19 mouse cellular contexts compared by ENCODE assay signal in the genomic region with DNA sequence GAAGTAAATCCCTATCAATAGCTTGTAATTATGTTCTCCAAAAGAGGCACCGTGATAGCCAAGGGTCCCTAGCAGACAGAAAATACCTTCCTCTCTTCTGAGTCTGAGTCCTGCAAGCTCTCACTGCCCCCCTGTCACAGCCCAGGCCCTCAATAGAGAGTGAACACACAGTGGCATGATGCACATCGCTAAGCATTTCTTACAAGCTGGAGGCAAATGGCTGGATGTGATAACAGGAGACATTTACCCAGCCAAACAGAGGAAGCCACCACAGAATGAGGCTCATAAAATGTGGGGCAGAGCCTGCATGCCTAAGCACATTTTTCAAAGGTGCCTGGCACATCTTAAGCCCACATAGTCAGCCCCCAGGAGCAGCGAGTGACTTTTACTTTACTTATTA.
DNase-seq lines count a peak whose midpoint lies in the region; ATAC-seq lines count a peak whose summit lies in the region.
"Had no signal": no experiment of that assay in that cellular context is flagged by ENCODE, and none has a peak within 500 bp of the region (broad histone marks: within the 10 kb centered on the region; RNA-seq: fewer than 3 reads in every experiment).

No protein-coding gene starts in this region.

- DNase-seq in intestine, embryonic 14.5 days (ENCODE audit: low spot score) = peak; percentile 54
- DNase-seq in MEL-GATA-1-ER (ENCODE audit: extremely low read depth, low read depth) = peak; percentile 37
- DNase-seq in thymus, postnatal 36 days = no peak
- DNase-seq in urinary bladder, postnatal 25 days (ENCODE audit: low spot score) = no peak
- DNase-seq: adrenal gland, postnatal 10 days; cerebellum, adult 9-11 months; kidney, postnatal 4 days; right cerebral cortex, postnatal 4 days had no signal

- no peaks in the 10 kb centered on the region for H3K27me3 ChIP-seq in intestine, embryonic 14.5 days (replicated peaks; ENCODE audit: control insufficient read depth, insufficient read depth, low read length)
- H3K27me3 ChIP-seq in intestine, embryonic 15.5 days (replicated peaks) = no peaks in the 10 kb centered on the region
- no peaks in the 10 kb centered on the region for H3K27me3 ChIP-seq in hindbrain, embryonic 15.5 days
- H3K27me3 ChIP-seq in midbrain, embryonic 16.5 days (ENCODE audit: control insufficient read depth, insufficient read depth, low read depth, low read length) = no peaks in the 10 kb centered on the region
- H3K27me3 ChIP-seq: embryonic facial prominence, embryonic 13.5 days; heart, embryonic 12.5 days; kidney, embryonic 15.5 days; Patski had no signal

- WGBS in intestine, embryonic 14.5 days = 34% methylated on average over 3 of the region's 3 CpGs
- WGBS in intestine, embryonic 15.5 days = 34% methylated on average over 3 of the region's 3 CpGs
- 50% methylated on average over 3 of the region's 3 CpGs for WGBS in hindbrain, embryonic 15.5 days
- WGBS in midbrain, embryonic 16.5 days = 43% methylated on average over 3 of the region's 3 CpGs

- no peak overlapping the region for H3K4me3 ChIP-seq in intestine, embryonic 14.5 days (ENCODE audit: low read depth, low read length)
- no peak overlapping the region for H3K4me3 ChIP-seq in intestine, embryonic 15.5 days (replicated peaks)
- no peak overlapping the region for H3K4me3 ChIP-seq in hindbrain, embryonic 15.5 days
- H3K4me3 ChIP-seq in midbrain, embryonic 16.5 days (ENCODE audit: low read depth, low read length) = no peak overlapping the region
- H3K4me3 ChIP-seq: embryonic facial prominence, embryonic 13.5 days; heart, embryonic 12.5 days; kidney, embryonic 15.5 days had no signal

- no peaks in the 10 kb centered on the region for H3K9me3 ChIP-seq in intestine, embryonic 14.5 days (ENCODE audit: control insufficient read depth, low read length)
- H3K9me3 ChIP-seq in intestine, embryonic 15.5 days = no peaks in the 10 kb centered on the region
- no peaks in the 10 kb centered on the region for H3K9me3 ChIP-seq in hindbrain, embryonic 15.5 days
- no peaks in the 10 kb centered on the region for H3K9me3 ChIP-seq in midbrain, embryonic 16.5 days (replicated peaks; ENCODE audit: control insufficient read depth, low read length, poor library complexity, severe bottlenecking)
- H3K9me3 ChIP-seq: embryonic facial prominence, embryonic 13.5 days; heart, embryonic 12.5 days; kidney, embryonic 15.5 days had no signal

- H3K36me3 ChIP-seq in intestine, embryonic 14.5 days (ENCODE audit: control insufficient read depth, insufficient read depth, low read length) = no peaks in the 10 kb centered on the region
- no peaks in the 10 kb centered on the region for H3K36me3 ChIP-seq in intestine, embryonic 15.5 days
- H3K36me3 ChIP-seq in hindbrain, embryonic 15.5 days = no peaks in the 10 kb centered on the region
- no peaks in the 10 kb centered on the region for H3K36me3 ChIP-seq in midbrain, embryonic 16.5 days (ENCODE audit: control insufficient read depth, insufficient read depth, low read length)
- H3K36me3 ChIP-seq: embryonic facial prominence, embryonic 13.5 days; heart, embryonic 12.5 days; kidney, embryonic 15.5 days had no signal

- no peak overlapping the region for H3K9ac ChIP-seq in intestine, embryonic 14.5 days (ENCODE audit: low read length)
- H3K9ac ChIP-seq in intestine, embryonic 15.5 days = no peak overlapping the region
- H3K9ac ChIP-seq in hindbrain, embryonic 15.5 days = no peak overlapping the region
- no peak overlapping the region for H3K9ac ChIP-seq in midbrain, embryonic 16.5 days (ENCODE audit: low read depth, low read length)
- H3K9ac ChIP-seq: embryonic facial prominence, embryonic 13.5 days; heart, embryonic 12.5 days; kidney, embryonic 15.5 days; liver, embryonic 14.5 days had no signal

- no peak for ATAC-seq in intestine, embryonic 14.5 days (replicated peaks; ENCODE audit: low FRiP score, low TSS enrichment, low read depth)
- no peak for ATAC-seq in intestine, embryonic 15.5 days
- ATAC-seq in hindbrain, embryonic 15.5 days (ENCODE audit: low FRiP score, low read depth) = no peak
- peak; percentile 47; the same call in 1 of the 2 replicates for ATAC-seq in midbrain, embryonic 16.5 days
- ATAC-seq: intestine, postnatal 0 days; lung, postnatal 0 days; Patski had no signal

- peaks cover 14% of the 10 kb centered on the region; the same call in 1 of the 2 replicates for H3K4me1 ChIP-seq in intestine, embryonic 14.5 days (replicated peaks; ENCODE audit: control insufficient read depth, insufficient read depth, low read length)
- peaks cover 4% of the 10 kb centered on the region for H3K4me1 ChIP-seq in intestine, embryonic 15.5 days (replicated peaks)
- peaks cover 31% of the 10 kb centered on the region for H3K4me1 ChIP-seq in hindbrain, embryonic 15.5 days (replicated peaks)
- H3K4me1 ChIP-seq in midbrain, embryonic 16.5 days (ENCODE audit: control insufficient read depth, insufficient read depth, low read length) = peaks cover 17% of the 10 kb centered on the region

- no peak overlapping the region for H3K4me2 ChIP-seq in intestine, embryonic 14.5 days (ENCODE audit: low read length)
- H3K4me2 ChIP-seq in intestine, embryonic 15.5 days (replicated peaks) = no peak overlapping the region
- no peak overlapping the region for H3K4me2 ChIP-seq in hindbrain, embryonic 15.5 days
- H3K4me2 ChIP-seq in midbrain, embryonic 16.5 days (ENCODE audit: low read length) = no peak overlapping the region
- H3K4me2 ChIP-seq: embryonic facial prominence, embryonic 13.5 days; heart, embryonic 12.5 days; kidney, embryonic 15.5 days had no signal

- no peak overlapping the region for H3K27ac ChIP-seq in intestine, embryonic 14.5 days (ENCODE audit: low read depth)
- no peak overlapping the region for H3K27ac ChIP-seq in intestine, embryonic 15.5 days
- 0 out of 2 replicates have a peak overlapping the region, but pooled peaks have one; percentile 12 for H3K27ac ChIP-seq in hindbrain, embryonic 15.5 days (replicated peaks)
- H3K27ac ChIP-seq in midbrain, embryonic 16.5 days (ENCODE audit: low read length) = no peak overlapping the region
- H3K27ac ChIP-seq: embryonic facial prominence, embryonic 13.5 days; kidney, embryonic 15.5 days; liver, embryonic 14.5 days; stomach, postnatal 0 days had no signal

Comparison
In these comparisons a context has a peak if more than half of its experiments do, and no peak if none do; other contexts are left out.
1. DNase-seq: peak in intestine, embryonic 14.5 days (single experiment) and MEL-GATA-1-ER (single experiment); none in thymus, postnatal 36 days (0 of 2) and urinary bladder, postnatal 25 days (single experiment).